Mouse (Mus musculus) liver, embryonic 14.5 days (tissue): ENCODE measurements around the gene Mrps18a. TPM values are rescaled to one million over a fixed set of nuclear protein-coding genes. Genes with fewer than 3 reads are reported as not detected.
A peak's percentile ranks its signal among the peaks of the same experiment; 100 is the strongest.

Experiments
- ATAC-seq: fragments of 200-750 bp; cut with Nextera tagmentation; 2 replicates; pipeline ENCODE4 v1.8.0; 2017; ENCODE audit warnings: moderate number of reproducible peaks, mild to moderate bottlenecking, moderate library complexity; ENCODE audit not compliant: insufficient read depth
- DNase-seq, 3 experiments: peaks; one replicate each; pipeline ENCODE4 v3.0.0-alpha.2; 2012 to 2013; ENCODE audit warnings: low read depth in 3 of 3, low spot score in 3 of 3
- H3K27ac ChIP-seq: fragments of 300-500 bp; sonication (generic); 2 replicates; pipeline ENCODE4 v1.5.1; 2014; ENCODE audit warnings: moderate library complexity, mild to moderate bottlenecking, control low read depth, inconsistent platforms
- H3K27me3 ChIP-seq: fragments of 300-500 bp; sonication (generic); 2 replicates; pipeline ENCODE4 v1.6.1; 2014; ENCODE audit warnings: mild to moderate bottlenecking, low read length, moderate library complexity; ENCODE audit not compliant: control insufficient read depth, insufficient read depth
- H3K36me3 ChIP-seq: fragments of 300-500 bp; sonication (generic); replicated peaks from 2 replicates; pipeline ENCODE4 v1.6.1; 2014; ENCODE audit warnings: low read depth; ENCODE audit not compliant: control insufficient read depth, insufficient read depth
- H3K4me1 ChIP-seq, 2 experiments: fragments of 200-500 bp in 1 of 2; fragments of 300-500 bp in 1 of 2; sonication (generic) in 1 of 2; replicated peaks; 2 replicates each; pipeline ENCODE4 v1.6.1; 2012 to 2014; ENCODE audit warnings: antibody characterized with exemption in 1 of 2, inconsistent platforms in 1 of 2, low read length in 1 of 2; ENCODE audit not compliant: control insufficient read depth in 2 of 2, insufficient read depth in 2 of 2
- H3K4me2 ChIP-seq: fragments of 300-500 bp; sonication (generic); 2 replicates; pipeline ENCODE4 v1.6.1; 2014; ENCODE audit warnings: low read depth, mild to moderate bottlenecking, control low read depth, moderate library complexity
- H3K4me3 ChIP-seq, 2 experiments: fragments of 200-500 bp in 1 of 2; fragments of 300-500 bp in 1 of 2; sonication (generic) in 1 of 2; 2 replicates each; pipeline ENCODE4 v1.5.1; 2012 to 2014; ENCODE audit warnings: low read depth in 2 of 2, low read length in 2 of 2, mild to moderate bottlenecking in 2 of 2, control low read depth in 1 of 2, inconsistent platforms in 1 of 2, moderate library complexity in 1 of 2; ENCODE audit not compliant: insufficient read depth in 1 of 2
- H3K9ac ChIP-seq: fragments of 300-500 bp; sonication (generic); replicated peaks from 2 replicates; pipeline ENCODE4 v1.6.1; 2014; ENCODE audit warnings: mild to moderate bottlenecking, control low read depth, moderate library complexity
- H3K9me3 ChIP-seq: fragments of 300-500 bp; sonication (generic); 2 replicates; pipeline ENCODE4 v1.6.1; 2016; ENCODE audit warnings: low read length, mixed read lengths; ENCODE audit not compliant: control insufficient read depth
- CTCF ChIP-seq: IDR thresholded peaks from 2 replicates; pipeline ENCODE4 v1.5.1; 2016; ENCODE audit warnings: antibody characterized with exemption, low read depth, control low read depth
- EP300 ChIP-seq: IDR thresholded peaks from 2 replicates; pipeline ENCODE4 v1.6.1; 2016; ENCODE audit warnings: antibody characterized with exemption, low read depth
- WGBS: fragments of 180-500 bp; shearing (Covaris S2); extraction: QIAGEN DNeasy Blood & Tissue Kit; methylation state at CpG from one replicate; pipeline ENCODE4 v1.1.7; 2014; ENCODE audit not compliant: insufficient replicate concordance; 5-methylcytosine and 5-hydroxymethylcytosine counted together
- polyA plus RNA-seq, 2 experiments: library from polyadenylated mRNA; depleted of rRNA in 1 of 2; stranded (reverse) in 1 of 2; unstranded in 1 of 2; fragments of >200 nt; fragmentation: Nextera tagmentation in 1 of 2; extraction: Ambion mirVana in 1 of 2; gene quantifications; 2 replicates each; pipeline versions ENCODE4 v1.2.1 to v1.2.3; 2012 to 2014

Mrps18a gene
- polyA plus RNA-seq, 2 experiments, result 29.7 to 65.2 TPM

DNA sequence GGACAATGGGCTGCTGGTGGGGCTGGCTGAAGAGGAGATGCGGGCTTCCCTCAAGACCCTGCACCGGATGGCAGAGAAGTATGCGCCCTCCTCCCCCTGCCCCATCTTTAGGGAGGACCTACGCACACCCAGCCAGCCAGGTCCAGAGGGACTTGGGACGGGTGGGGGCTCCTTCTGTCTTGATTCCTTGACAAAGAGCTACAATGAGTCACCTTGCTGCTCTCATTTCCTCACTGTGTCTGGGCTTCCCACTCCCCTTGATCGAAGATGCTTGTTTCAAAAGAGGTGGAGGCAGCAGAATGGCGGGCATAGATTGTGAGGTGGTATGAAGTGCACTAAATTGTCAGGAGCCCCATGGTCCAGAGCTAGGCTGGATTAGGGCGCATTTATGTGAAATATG lies 53.5 kb downstream of the Mrps18a start:
- Histone ChIP-seq H3K27ac (no peak overlapping the region), H3K4me1 (peaks cover 18 to 24% of the 10 kb centered on the region in 2 experiments), H3K9me3 (no peaks in the 10 kb centered on the region), H3K4me3 (no peak overlapping the region), H3K36me3 (peaks cover 76% of the 10 kb centered on the region), H3K9ac (no peak overlapping the region), H3K27me3 (no peaks in the 10 kb centered on the region), H3K4me2 (no peak overlapping the region)
- WGBS, result 95% methylated on average over 8 of the region's 8 CpGs
- ATAC-seq (no peak), DNase-seq (no peak)
- TF ChIP-seq EP300 (no peak), CTCF (no peak)

DNA sequence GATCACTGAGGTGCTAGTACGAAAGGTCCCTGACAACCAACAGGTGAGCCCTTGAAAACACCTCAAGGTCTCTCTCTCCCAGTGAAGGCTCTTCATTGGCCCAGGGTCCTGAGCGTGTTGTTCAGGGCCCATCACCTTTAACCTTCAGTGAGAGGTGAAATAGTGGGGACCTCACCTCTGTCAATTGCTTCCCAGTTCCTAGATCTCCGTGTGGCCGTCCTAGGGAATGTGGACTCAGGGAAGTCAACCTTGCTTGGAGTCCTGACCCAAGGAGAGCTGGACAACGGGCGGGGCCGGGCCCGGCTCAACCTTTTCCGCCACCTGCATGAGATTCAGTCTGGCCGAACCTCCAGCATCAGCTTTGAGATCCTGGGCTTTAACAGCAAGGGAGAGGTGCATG lies 54.0 kb downstream of the Mrps18a start:
- H3K9ac ChIP-seq, result no peak overlapping the region
- ATAC-seq, result no peak
- no peak overlapping the region for H3K4me3 ChIP-seq
- H3K4me2 ChIP-seq, result no peak overlapping the region
- no peaks in the 10 kb centered on the region for H3K9me3 ChIP-seq
- TF ChIP-seq EP300 (no peak), CTCF (no peak)
- WGBS, result 93% methylated on average over 10 of the region's 10 CpGs
- H3K27ac ChIP-seq, result no peak overlapping the region
- H3K4me1 ChIP-seq, result peaks cover 18 to 24% of the 10 kb centered on the region in 2 experiments
- H3K27me3 ChIP-seq, result no peaks in the 10 kb centered on the region
- peaks cover 80% of the 10 kb centered on the region for H3K36me3 ChIP-seq
- DNase-seq, result no peak

DNA sequence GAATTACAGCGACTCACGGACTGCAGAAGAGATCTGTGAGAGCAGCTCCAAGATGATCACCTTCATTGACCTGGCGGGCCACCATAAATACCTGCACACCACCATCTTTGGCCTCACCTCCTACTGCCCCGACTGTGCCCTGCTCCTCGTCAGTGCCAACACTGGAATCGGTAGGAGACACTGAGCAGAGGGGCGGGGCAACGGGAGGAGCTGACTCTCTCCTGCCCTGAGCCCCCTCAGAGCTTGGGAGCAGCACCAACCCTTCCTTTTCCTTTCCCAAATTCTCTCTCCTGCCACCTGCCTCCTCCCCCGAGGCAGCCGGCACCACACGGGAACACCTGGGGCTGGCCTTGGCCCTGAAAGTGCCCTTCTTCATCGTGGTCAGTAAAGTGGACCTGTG lies 54.7 kb downstream of the Mrps18a start:
- H3K9me3 ChIP-seq, result no peaks in the 10 kb centered on the region
- no peaks in the 10 kb centered on the region for H3K27me3 ChIP-seq
- H3K4me2 ChIP-seq, result no peak overlapping the region
- no peak overlapping the region for H3K9ac ChIP-seq
- ATAC-seq (no peak), DNase-seq (no peak)
- WGBS, result 90% methylated on average over 12 of the region's 12 CpGs
- no peak overlapping the region for H3K4me3 ChIP-seq
- H3K36me3 ChIP-seq, result peaks cover 87% of the 10 kb centered on the region
- peaks cover 18 to 24% of the 10 kb centered on the region in 2 experiments for H3K4me1 ChIP-seq
- TF ChIP-seq EP300 (no peak), CTCF (no peak)
- no peak overlapping the region for H3K27ac ChIP-seq

DNA sequence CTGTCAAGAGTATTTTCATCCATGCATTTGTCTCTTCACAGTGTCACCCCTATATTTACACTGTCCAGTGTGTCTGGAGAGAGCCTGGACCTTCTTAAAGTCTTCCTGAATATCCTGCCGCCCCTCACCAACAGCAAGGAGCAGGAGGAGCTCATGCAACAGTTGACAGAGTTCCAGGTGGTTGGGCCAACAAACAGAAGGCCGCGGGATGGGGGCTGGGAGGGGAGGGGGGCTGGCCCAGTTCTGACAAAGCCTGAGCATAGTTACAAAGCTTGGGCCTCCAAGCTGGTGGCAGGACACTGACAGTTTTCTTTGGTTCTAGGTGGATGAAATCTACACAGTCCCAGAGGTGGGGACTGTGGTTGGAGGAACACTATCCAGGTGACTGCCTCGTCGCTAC lies 55.5 kb downstream of the Mrps18a start:
- no peaks in the 10 kb centered on the region for H3K27me3 ChIP-seq
- H3K36me3 ChIP-seq, result peaks cover 95% of the 10 kb centered on the region
- no peak overlapping the region for H3K4me3 ChIP-seq
- WGBS, result 80% methylated on average over 5 of the region's 5 CpGs
- no peak for ATAC-seq
- no peak overlapping the region for H3K9ac ChIP-seq
- H3K4me2 ChIP-seq, result no peak overlapping the region
- no peak for DNase-seq
- H3K9me3 ChIP-seq, result no peaks in the 10 kb centered on the region
- H3K27ac ChIP-seq, result no peak overlapping the region
- H3K4me1 ChIP-seq, result peaks cover 18 to 24% of the 10 kb centered on the region in 2 experiments
- TF ChIP-seq EP300 (no peak), CTCF (no peak)

DNA sequence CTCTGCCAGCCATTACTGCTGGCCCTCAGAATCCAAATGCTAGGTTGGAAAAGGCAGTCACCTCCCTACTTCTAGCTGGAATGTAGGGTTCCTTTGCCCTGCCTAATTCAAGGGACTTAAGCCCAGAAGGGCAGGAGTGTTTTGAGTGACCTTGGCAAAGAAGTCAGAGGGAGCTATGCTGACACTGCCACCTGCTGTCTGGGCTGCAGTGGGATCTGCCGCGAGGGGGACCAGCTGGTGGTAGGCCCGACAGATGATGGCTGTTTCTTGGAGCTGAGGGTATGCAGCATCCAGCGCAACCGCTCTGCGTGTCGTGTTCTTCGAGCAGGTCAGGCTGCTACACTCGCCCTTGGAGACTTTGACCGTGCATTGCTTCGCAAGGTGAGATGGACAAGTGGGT lies 56.2 kb downstream of the Mrps18a start:
- H3K4me2 ChIP-seq, result no peak overlapping the region
- ATAC-seq (no peak), DNase-seq (no peak)
- TF ChIP-seq CTCF, result peak; percentile 78
- no peak for TF ChIP-seq EP300
- H3K27ac ChIP-seq, result no peak overlapping the region
- H3K4me1 ChIP-seq, result peaks cover 13 to 17% of the 10 kb centered on the region in 2 experiments
- WGBS, result 81% methylated on average over 11 of the region's 11 CpGs
- no peak overlapping the region for H3K9ac ChIP-seq
- H3K9me3 ChIP-seq, result no peaks in the 10 kb centered on the region
- H3K4me3 ChIP-seq, result no peak overlapping the region
- peaks cover 96% of the 10 kb centered on the region for H3K36me3 ChIP-seq
- H3K27me3 ChIP-seq, result no peaks in the 10 kb centered on the region
